Mouse (Mus musculus) CH12F3 (cell line): ENCODE measurements around the gene Lrrc8c.

ENCODE experiments used
- in situ Hi-C: fragments of 300-500 bp; cut with MboI; formaldehyde crosslinking; loops from 2 replicates; pipeline ENCODE4 v1.14.3; 2020; ENCODE audit warnings: low sequenced_read_pairs

Gene Lrrc8c

DNA sequence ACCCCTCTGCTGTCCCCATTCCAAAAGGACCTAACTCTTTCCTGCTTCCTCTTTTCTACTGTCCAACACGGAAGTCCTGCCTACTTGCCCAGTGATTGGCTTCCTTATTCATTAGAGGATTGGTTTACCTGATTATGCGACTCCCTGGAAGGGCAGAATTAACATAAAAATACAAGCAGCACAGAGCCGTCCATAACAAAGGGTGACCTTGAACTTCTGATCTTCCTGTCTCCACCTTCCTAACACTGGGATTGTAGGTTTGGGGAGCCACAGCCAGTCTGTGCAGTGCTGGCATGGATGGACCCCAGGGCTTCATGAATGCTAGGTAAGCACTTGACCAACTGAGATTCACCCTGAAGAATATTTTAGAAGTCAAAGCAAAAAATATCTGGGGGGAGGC lies 25.9 kb downstream of the Lrrc8c start:
- in situ Hi-C loops = no loop called here

GRCm38 (mm10) chr5:105547115-105547514 lies 27.9 kb downstream of the Lrrc8c start:
- in situ Hi-C loops = no loop called here

DNA sequence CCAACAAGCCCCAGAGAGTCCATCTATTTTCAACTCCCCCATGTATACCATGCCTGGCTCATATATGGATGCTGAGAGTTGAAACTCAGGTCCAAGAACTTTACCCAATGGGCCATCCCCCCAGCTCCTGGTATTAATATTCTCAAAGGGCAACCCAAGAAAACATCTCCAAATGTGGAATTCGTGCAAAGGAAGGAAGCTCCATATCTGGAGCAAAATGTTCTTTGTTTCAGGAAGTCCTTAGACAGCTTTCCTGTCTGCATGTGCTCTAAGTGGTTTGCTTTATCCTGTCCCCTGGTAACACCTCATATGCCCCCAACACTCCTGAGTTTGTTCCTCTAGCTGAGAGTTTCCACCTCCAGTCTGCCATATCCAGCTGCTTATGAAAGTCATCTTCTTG lies 32.6 kb downstream of the Lrrc8c start:
- in situ Hi-C loops = no loop called here

DNA sequence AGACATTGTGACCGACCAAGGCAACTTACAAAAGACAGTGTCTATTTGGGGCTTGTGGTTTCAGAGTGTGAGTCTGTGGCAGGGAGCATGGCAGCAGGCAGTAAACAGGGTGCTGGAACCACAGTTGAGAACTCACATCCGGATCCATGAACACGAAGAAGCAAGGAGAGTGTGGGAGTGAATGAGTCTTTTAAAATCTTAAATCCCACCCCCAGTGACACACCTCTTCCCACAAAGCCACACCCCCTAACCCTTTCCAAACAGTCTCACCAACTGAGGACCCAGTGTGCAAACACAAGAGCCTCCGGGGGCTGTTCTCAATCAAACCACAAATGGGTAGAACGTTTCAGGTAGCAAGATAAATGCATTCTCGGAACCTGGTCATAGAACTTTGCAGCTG lies 37.1 kb downstream of the Lrrc8c start:
- in situ Hi-C loops = no loop called here

DNA sequence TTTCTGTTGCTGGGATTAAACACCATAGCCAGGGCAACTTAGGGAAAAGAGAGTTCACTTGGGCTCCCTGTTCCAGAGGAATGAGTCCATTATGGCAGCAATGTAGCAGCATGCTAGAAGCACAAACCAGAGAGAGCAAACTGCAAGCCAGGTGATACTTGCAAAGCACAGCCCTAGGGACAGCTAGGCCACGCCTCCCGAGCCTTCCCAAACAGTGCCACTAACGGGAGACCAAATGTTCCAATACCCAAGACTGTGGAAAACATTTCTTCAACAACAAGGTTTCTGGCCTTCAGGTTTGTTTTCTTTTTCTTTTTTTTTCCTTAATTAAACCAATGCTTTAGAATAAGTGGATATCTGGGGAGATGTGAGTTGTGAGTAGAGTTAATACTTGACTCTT lies 38.2 kb downstream of the Lrrc8c start:
- in situ Hi-C loops = no loop called here

DNA sequence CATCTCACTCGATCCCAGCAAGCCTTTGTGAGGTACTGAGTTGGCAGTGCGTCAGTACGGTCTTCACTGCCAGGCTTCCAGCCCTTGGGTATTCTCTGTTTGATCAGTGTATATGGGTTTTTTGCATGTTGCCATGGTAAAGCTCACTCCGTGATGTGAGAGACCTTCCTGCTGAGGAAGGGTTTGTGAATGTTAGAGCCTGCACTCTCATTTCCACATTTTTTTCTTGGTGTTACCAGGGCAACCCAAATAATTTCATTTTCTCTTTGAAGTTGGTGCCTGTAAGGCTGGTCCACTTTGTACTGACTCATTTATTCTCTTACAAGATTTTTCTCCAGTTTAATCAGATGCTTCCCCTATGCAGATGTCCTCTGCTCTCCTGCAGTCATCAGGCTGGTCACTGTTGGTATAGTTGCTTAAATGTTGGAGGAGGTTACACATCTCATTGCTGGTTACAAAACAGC lies 38.6 kb downstream of the Lrrc8c start:
- in situ Hi-C loops = no loop called here

DNA sequence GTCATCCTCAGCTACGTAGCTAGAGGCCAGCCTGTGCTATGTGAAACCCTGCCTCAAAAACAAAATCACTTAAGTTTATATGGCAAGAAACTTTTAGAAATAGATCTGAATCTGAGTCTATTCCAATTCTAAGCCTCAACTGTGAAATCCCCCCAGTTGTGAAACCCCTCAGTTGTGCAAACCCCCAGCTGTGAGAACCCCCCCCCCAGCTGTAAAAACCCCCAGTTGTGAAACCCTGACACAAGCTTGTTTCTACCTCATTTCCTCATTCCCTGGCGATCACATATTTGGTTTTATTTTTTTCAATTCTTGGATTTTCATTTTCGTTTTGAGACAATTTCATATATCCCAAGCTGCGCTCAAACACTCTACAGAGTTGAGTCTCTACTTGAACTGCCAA lies 39.3 kb downstream of the Lrrc8c start:
- in situ Hi-C loops = no loop called here

- in situ Hi-C loops = no loop called here
Measured at GRCm38 (mm10) chr5:105561926-105562325, 42.7 kb downstream of the Lrrc8c start.

GRCm38 (mm10) chr5:105564761-105565160 lies 45.6 kb downstream of the Lrrc8c start:
- in situ Hi-C loops = no loop called here

DNA sequence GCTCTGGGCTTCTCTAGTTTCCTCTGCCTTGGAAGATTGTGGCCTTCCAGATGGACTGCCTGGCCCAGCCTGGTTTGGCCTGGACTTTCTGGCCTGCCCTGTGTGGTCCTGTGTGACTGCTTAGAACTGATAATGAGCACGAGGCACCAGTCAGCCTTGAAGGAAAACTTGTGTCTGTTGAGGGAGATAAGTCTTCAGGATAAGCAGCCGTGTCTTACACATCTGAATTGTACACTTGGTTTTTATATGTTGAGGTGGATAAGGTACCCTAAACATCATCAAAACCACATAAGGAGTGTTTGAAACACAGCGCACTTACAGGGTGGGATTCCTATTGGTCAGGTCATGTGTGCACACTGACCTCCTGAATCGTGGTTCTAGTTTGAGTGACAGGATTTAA lies 46.6 kb downstream of the Lrrc8c start:
- in situ Hi-C loops = no loop called here

- in situ Hi-C loops = no loop called here
Measured at GRCm38 (mm10) chr5:105566852-105567412, 47.7 kb downstream of the Lrrc8c start.

- in situ Hi-C loops = no loop called here
Measured at GRCm38 (mm10) chr5:105568043-105568747, 49.0 kb downstream of the Lrrc8c start.

GRCm38 (mm10) chr5:105569168-105569567 lies 50.0 kb downstream of the Lrrc8c start:
- in situ Hi-C loops = no loop called here

GRCm38 (mm10) chr5:105572160-105572692 lies 53.0 kb downstream of the Lrrc8c start:
- in situ Hi-C loops = no loop called here

DNA sequence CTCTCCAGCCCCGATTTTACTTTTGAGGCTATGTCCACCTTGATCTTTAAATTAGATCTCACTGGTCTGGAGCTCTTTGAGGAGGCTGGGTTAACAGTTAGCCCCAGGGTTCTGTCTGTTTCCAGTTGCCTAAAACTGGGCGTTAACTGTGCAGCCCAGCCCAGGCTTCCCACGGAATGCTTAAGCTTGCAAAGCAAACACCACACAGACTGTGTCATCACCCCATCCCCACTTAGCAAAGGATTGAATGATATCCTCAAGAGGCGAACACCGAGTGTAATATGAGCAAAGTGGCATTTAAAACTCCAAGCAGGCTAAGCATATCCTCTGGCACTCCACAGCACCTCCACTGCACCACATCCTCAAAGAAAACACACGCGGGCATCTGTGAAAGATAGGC lies 53.7 kb downstream of the Lrrc8c start:
- in situ Hi-C loops = no loop called here

DNA sequence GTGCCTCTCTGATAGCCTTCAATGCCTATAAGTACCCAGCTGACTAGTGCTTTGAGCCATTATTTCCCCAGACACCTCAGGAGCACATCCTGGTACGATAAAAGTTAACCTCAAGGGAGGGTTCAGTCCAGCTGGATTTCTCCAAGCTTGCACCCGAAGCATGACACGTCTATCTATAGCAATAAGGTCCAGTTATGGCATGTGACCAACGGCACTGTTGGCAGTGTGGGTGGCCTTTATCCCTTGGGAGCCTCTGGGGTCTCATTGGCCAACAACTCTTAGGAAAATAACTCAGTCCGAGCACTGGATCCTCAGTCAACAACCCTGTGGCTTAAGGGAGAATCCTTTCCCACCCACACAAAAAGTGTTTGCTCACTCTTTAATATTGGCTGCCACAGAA lies 55.6 kb downstream of the Lrrc8c start:
- in situ Hi-C loops = no loop called here

DNA sequence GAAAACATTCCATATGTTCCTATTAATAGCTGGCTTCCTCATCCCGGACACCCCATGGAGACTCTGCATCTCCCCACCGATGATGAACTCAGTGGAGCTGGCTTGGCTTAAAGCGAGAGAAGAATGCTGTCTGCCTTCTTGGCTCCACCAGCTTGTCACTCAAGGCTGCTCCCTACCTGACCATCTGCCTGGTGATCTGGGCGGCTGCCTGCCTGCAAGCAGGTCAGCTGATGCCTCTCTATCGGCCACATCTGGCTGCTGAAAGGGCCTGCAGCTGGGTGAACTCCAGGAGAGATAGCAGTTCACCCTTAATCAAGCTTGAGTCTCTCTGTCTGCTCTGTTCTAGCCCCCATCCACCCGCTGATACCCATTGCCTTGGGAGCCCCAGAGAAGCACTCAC lies 56.7 kb downstream of the Lrrc8c start:
- in situ Hi-C loops = no loop called here

DNA sequence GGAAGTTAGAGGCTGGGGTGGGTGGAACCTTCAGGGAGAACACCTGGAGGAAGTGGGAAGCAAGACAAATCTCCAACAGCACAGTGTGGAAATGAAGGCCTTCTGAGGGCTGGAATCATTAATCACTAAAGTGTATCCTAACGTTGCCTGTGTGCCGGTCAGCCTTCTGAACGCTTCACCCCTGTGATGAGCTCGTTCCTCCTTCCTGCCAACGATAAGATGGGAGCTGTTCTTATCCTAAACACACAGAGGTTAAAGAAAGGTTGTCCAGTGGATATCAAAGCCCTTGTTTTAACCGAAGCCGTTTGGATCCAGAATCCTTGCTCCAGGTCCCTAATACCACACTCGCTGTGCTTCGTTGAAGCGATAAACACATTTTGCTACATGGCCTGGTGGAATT lies 61.7 kb downstream of the Lrrc8c start:
- in situ Hi-C loops = no loop called here

- in situ Hi-C loops = no loop called here
Measured at GRCm38 (mm10) chr5:105585929-105586328, 66.7 kb downstream of the Lrrc8c start.

DNA sequence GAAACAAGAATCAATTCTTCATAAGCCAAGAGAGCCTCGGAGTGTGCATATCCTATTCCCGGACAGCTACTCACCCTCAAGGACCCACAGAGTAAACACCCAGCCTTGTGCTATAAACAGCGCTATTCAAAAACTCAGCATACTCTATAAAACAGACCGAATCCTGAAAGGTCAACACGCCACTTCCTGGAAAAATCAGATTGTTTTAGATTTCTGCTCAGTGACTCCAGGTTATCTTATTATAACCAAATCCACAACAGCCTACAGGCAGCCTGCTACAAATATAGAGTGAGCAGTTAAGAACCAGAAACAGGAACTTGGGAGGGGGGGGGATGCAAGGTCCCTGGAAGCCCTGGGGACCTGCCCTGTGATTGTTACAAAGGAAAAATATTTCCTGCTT lies 67.5 kb downstream of the Lrrc8c start:
- in situ Hi-C loops = no loop called here

DNA sequence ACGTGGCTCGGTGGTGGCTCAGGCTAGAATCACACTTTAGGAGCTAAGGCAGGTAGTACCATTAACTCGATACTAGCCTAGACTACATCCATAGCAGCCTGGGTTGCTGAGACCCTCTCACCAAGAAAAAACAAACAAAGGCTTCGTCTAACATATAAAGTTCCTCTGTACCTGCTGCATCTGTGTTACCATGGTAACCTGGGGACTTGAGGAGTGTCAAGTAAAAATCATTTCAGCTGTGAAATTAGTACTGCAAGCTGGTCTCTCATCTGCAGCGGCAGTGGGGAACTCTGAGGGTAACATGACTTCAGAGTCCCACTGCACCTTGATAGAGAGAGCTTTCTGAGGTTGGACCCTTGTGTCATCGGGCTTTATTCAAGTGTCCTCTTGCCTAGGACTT lies 68.3 kb downstream of the Lrrc8c start:
- in situ Hi-C loops = no loop called here

GRCm38 (mm10) chr5:105588683-105589082 lies 69.5 kb downstream of the Lrrc8c start:
- in situ Hi-C loops = no loop called here

DNA sequence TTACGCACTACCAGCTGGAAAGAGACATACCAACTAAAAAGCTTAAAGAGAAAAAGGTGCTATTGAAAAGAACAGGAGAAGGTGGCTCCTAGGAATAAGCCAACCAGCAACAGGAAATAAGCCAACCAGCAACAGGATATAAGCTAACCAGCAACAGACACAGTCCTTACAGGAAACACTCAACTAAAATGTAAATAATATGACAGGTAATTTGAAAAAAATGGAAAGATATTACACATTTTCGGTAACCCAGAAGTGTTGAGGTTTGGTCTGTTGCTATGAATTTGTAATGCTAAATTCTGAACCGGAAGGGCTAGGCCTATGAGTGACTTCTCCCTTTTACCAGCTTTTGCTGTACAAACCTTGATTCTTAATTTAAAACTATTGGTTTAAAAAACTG lies 69.9 kb downstream of the Lrrc8c start:
- in situ Hi-C loops = no loop called here
